Mouse (Mus musculus) ES-Bruce4 (cell line): ENCODE measurements around the gene Pmvk. TPM values are rescaled to one million over a fixed set of nuclear protein-coding genes. Genes with fewer than 3 reads are reported as not detected.
A peak's percentile ranks its signal among the peaks of the same experiment; 100 is the strongest.

Source experiments
- H3K27ac ChIP-seq: 2 replicates; pipeline ENCODE4 v1.5.1; 2012; ENCODE audit warnings: low read length, inconsistent platforms; ENCODE audit not compliant: insufficient read depth
- H3K27me3 ChIP-seq: 2 replicates; pipeline ENCODE4 v1.6.1; 2012; ENCODE audit warnings: mild to moderate bottlenecking, low read length, inconsistent platforms; ENCODE audit not compliant: control insufficient read depth, poor library complexity, insufficient read depth, severe bottlenecking
- H3K36me3 ChIP-seq: 2 replicates; pipeline ENCODE4 v1.6.1; 2012; ENCODE audit warnings: inconsistent platforms, mild to moderate bottlenecking, low read length, moderate library complexity; ENCODE audit not compliant: control insufficient read depth, poor library complexity, insufficient read depth, severe bottlenecking
- H3K4me1 ChIP-seq: one replicate; pipeline ENCODE4 v1.8.1; 2011; ENCODE audit warnings: low read length; ENCODE audit not compliant: control insufficient read depth, insufficient read depth
- H3K4me3 ChIP-seq: 2 replicates; pipeline ENCODE4 v1.5.1; 2011; ENCODE audit warnings: low read depth, mild to moderate bottlenecking, low read length
- H3K9ac ChIP-seq: 2 replicates; pipeline ENCODE4 v1.6.1; 2012; ENCODE audit warnings: low read depth, mild to moderate bottlenecking, inconsistent platforms; ENCODE audit not compliant: poor library complexity, severe bottlenecking
- H3K9me3 ChIP-seq: replicated peaks from 2 replicates; pipeline ENCODE4 v1.6.1; 2012; ENCODE audit warnings: mild to moderate bottlenecking, low read length, inconsistent platforms; ENCODE audit not compliant: control insufficient read depth, poor library complexity, insufficient read depth, severe bottlenecking
- CTCF ChIP-seq: IDR thresholded peaks from one replicate; pipeline ENCODE4 v1.8.1; 2011; ENCODE audit warnings: low read depth, low read length
- EP300 ChIP-seq: IDR thresholded peaks from 2 replicates; pipeline ENCODE4 v1.6.1; 2011; ENCODE audit warnings: low read depth, low read length; ENCODE audit not compliant: insufficient read depth
- POLR2A ChIP-seq: IDR thresholded peaks from one replicate; pipeline ENCODE4 v1.8.1; 2011; ENCODE audit warnings: low read length; ENCODE audit not compliant: insufficient read depth
- polyA plus RNA-seq: library from polyadenylated mRNA; stranded (reverse); fragments of >200 nt; gene quantifications from 2 replicates; pipeline ENCODE4 v1.2.4, GENCODE M21; 2011; ENCODE audit warnings: low read depth; ENCODE audit not compliant: missing spikeins, insufficient read depth, insufficient read length

Pmvk gene
- polyA plus RNA-seq, 1 experiment, result 51.9 TPM

DNA sequence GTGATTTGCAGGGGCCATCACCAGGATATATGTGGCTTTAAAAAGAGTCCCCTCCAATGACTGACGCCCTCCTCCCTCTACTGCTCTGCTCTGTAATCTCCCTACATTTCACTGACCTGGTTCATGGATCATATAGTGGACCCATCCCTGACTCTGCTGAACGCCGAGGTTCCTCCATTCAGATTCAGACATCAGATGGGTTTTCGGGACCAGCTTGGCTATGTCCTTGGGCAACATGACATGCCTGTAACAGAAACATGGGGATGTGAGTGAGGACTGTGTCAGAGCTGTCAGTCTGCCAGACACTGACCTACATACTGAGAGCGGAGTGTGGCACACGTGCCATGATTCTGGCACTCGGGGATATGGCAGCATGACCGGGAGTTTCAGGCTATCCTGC is 38.2 kb upstream of the Pmvk start:
- no peak overlapping the region for H3K9ac ChIP-seq
- no peak overlapping the region for H3K4me3 ChIP-seq
- no peaks in the 10 kb centered on the region for H3K4me1 ChIP-seq
- no peaks in the 10 kb centered on the region for H3K27me3 ChIP-seq
- no peaks in the 10 kb centered on the region for H3K9me3 ChIP-seq
- H3K27ac ChIP-seq, result no peak overlapping the region
- TF ChIP-seq CTCF, result no peak
- no peak for TF ChIP-seq EP300
- TF ChIP-seq POLR2A, result no peak
- peaks cover 26% of the 10 kb centered on the region for H3K36me3 ChIP-seq

DNA sequence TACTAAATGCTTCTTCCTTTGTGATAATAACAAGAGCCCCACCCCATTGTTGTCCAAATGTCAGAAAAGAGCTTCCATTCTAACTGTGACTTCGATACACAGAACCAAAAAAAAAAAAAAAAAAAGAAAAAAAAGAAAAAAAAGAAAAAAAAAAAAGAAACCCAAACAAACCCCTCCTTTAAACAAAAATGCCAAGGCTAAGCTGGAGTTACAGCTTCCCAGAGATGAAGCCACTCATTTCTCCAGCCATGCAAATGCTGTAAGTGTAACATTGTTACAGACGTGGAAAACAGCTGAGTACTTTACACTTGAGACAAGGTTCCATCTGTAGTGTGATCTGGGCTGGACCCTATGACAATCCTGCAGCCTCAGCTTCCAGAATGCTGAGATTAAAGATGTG is 37.2 kb upstream of the Pmvk start:
- TF ChIP-seq CTCF, result no peak
- no peak for TF ChIP-seq EP300
- TF ChIP-seq POLR2A, result no peak
- H3K9me3 ChIP-seq, result no peaks in the 10 kb centered on the region
- peak overlapping the region; percentile 89 for H3K9ac ChIP-seq
- no peaks in the 10 kb centered on the region for H3K4me1 ChIP-seq
- H3K27ac ChIP-seq, result peak overlapping the region; percentile 79
- no peaks in the 10 kb centered on the region for H3K27me3 ChIP-seq
- H3K4me3 ChIP-seq, result peak overlapping the region; percentile 80
- H3K36me3 ChIP-seq, result peaks cover 26% of the 10 kb centered on the region

DNA sequence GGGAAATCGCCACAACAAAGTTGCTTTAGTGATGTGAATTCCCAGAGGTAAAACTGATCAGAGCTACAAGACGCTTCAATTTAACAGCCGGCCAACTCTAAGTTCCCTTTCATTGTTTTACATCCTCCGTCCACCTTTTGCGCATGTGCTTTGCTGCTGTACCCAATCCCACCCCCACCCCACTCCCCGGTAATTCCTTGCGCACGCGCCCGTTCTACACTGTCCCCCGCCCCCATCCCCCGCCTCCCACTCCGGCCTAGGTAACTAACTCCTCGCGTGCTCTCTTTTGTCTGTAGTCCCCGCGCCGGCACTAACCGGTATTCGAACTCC is 36.5 kb upstream of the Pmvk start:
- H3K9me3 ChIP-seq, result no peaks in the 10 kb centered on the region
- peaks cover 2% of the 10 kb centered on the region for H3K4me1 ChIP-seq
- peak overlapping the region; percentile 97 for H3K4me3 ChIP-seq
- peaks cover 26% of the 10 kb centered on the region for H3K36me3 ChIP-seq
- peak overlapping the region; percentile 93 for H3K27ac ChIP-seq
- peak overlapping the region; percentile 89 for H3K9ac ChIP-seq
- TF ChIP-seq CTCF (no peak), POLR2A (no peak), EP300 (peak; percentile 20; the same call in 1 of the 2 replicates)
- no peaks in the 10 kb centered on the region for H3K27me3 ChIP-seq

DNA sequence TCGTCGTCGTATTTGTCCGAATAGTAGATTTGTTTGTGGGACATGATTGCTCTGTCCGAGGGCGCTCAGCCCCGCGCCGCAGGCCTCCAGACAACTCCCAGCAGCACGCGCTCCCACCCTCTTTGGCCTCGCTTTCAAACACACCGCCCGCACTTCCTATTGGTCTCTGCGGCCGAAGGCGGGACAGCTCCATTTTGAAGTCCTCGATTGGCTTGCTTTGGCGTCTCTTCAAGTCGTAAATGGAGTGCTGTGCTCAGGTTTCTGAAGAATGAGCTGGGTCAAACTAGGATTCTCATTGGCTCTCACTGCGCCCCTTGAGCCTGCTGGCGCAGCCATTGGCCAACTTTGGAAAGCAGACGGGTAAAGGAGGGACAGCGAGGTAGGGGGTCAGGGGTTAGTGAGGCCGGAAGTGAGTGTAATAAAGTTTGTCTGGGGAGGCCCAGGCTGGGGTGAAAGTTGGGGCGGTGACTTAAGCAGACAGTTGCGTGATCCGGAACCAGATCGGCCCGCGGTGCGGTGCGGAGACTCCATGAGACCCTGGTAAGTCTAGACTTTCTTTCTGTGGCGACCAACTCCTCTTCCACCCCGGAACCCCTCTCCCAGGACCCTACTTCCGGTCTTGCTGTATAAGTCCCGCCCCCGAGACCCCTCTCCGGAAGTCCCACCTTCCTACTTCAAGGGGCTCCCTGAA is 36.0 kb upstream of the Pmvk start, which contains the start of the genes Cks1b and Shc1:
TSS of gene Cks1b (minus strand) at position 214 of the 691 bp plus-strand sequence.
TSS of gene Shc1 (plus strand) at position 274 of the 691 bp plus-strand sequence.
- TF ChIP-seq CTCF (no peak), EP300 (no peak), POLR2A (peak; percentile 65)
- no peaks in the 10 kb centered on the region for H3K27me3 ChIP-seq
- peak within 1 kb of the TSS; percentile 97 for H3K4me3 ChIP-seq
- H3K9me3 ChIP-seq, result no peaks in the 10 kb centered on the region
- peak within 1 kb of the TSS; percentile 89 for H3K9ac ChIP-seq
- peaks cover 2% of the 10 kb centered on the region for H3K4me1 ChIP-seq
- H3K27ac ChIP-seq, result peak within 1 kb of the TSS; percentile 95
- H3K36me3 ChIP-seq, result peaks cover 26% of the 10 kb centered on the region

GRCm38 (mm10) chr3:89418861-89419250 is 35.5 kb upstream of the Pmvk start:
- peak overlapping the region; percentile 95 for H3K27ac ChIP-seq
- TF ChIP-seq EP300 (no peak), POLR2A (no peak), CTCF (no peak)
- H3K36me3 ChIP-seq, result peaks cover 25% of the 10 kb centered on the region
- H3K27me3 ChIP-seq, result no peaks in the 10 kb centered on the region
- H3K9me3 ChIP-seq, result no peaks in the 10 kb centered on the region
- H3K4me3 ChIP-seq, result peak overlapping the region; percentile 94
- peak overlapping the region; percentile 89 for H3K9ac ChIP-seq
- peaks cover 3% of the 10 kb centered on the region for H3K4me1 ChIP-seq

GRCm38 (mm10) chr3:89419571-89419970 is 34.8 kb upstream of the Pmvk start:
- H3K27ac ChIP-seq, result peak overlapping the region; percentile 95
- peak overlapping the region; percentile 89 for H3K9ac ChIP-seq
- H3K9me3 ChIP-seq, result no peaks in the 10 kb centered on the region
- H3K4me1 ChIP-seq, result peaks cover 9% of the 10 kb centered on the region
- peak overlapping the region; percentile 94 for H3K4me3 ChIP-seq
- TF ChIP-seq EP300 (peak; percentile 77; the same call in 1 of the 2 replicates), CTCF (no peak), POLR2A (no peak)
- peaks cover 21% of the 10 kb centered on the region for H3K36me3 ChIP-seq
- H3K27me3 ChIP-seq, result no peaks in the 10 kb centered on the region
